Mouse (Mus musculus): Measurements from ENCODE around the gene Cdk19. TPM values are rescaled to one million over a fixed set of nuclear protein-coding genes. Genes with fewer than 3 reads are reported as not detected.
A peak's percentile ranks its signal among the peaks of the same experiment; 100 is the strongest.
"Not testable (repeated sequence)": the region's sequence is repeated elsewhere in the genome, so short reads cannot be mapped to it uniquely, and the experiment has no call there.

Gene Cdk19
- polyA plus RNA-seq (2015; fragmentation: Nextera tagmentation; extraction: Ambion mirVana), result 5.9 and 6.3 TPM in 2 replicates

DNA sequence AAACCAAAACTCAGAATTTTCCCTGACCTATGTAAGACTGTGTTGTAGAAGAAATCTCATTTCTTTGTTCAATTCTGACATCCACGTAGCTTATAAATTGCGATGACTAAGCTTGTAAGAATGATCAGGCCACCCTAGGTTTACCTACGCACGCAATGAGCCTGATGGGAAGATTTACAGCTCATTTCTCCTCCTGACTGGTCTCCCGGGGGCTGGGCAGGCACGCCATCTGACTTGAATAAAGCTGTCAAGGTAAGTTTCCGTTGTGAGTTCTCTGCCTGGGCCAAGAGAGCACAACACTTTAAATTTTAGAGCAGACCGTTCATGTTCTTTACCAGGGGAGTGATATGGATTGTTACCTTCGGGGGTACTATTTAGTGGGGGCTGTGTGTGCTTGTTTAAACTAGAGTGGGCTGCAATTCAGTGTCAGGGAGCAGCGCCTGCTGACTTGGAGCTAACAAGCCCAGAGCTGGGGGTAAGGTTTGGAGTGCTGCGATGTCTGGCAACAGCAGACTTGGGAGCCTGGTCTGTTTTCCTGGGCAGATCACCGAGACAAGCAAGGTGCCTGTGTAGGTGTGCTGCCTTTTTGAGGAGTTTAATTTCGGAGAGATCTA, at the start of gene Cdk19:
Cdk19 (plus strand) TSS at position 214 of the 614 bp plus-strand sequence.
- Histone ChIP-seq H3K9ac (no peak within 1 kb of the TSS), H3K36me3 (no peaks in the 10 kb centered on the region), H3K27ac (no peak within 1 kb of the TSS), H3K9me3 (no peaks in the 10 kb centered on the region), H3K27me3 (replicated peaks) (no peaks in the 10 kb centered on the region), H3K4me1 (replicated peaks) (0 out of 2 replicates have a peak, but pooled peaks cover 4% of the 10 kb centered on the region), H3K4me2 (replicated peaks) (0 out of 2 replicates have a peak within 1 kb of the TSS, but pooled peaks have one; percentile 11), H3K4me3 (replicated peaks) (no peak within 1 kb of the TSS)
- 0 out of 2 replicates have a peak, but pooled peaks have one; percentile 37 for ATAC-seq
- WGBS, result 27% methylated on average over 13 of the region's 13 CpGs

DNA sequence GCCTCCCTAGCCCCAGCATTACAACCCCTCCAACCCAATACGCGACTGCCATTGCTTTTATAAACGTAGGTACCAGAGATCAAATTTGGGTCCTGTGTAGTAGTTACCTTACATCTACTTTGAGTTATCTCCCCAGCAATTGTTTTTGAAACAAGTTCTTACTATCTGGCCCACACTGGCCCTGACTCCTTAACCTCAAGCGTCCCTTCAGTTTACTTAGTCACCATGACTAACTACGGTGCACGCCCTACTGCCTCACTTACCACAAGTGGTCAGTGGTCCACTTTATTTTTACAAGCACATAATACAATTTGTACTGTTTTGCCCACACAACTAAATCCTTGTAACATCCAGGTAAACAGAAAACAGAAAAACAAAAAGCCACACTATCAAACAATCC, 46.7 kb upstream of the Cdk19 start:
- no peak for ATAC-seq
- Histone ChIP-seq H3K27ac (no peak overlapping the region), H3K36me3 (peaks cover 18% of the 10 kb centered on the region), H3K4me3 (replicated peaks) (no peak overlapping the region), H3K27me3 (replicated peaks) (no peaks in the 10 kb centered on the region), H3K9ac (no peak overlapping the region), H3K4me1 (replicated peaks) (0 out of 2 replicates have a peak, but pooled peaks cover 6% of the 10 kb centered on the region), H3K4me2 (replicated peaks) (no peak overlapping the region), H3K9me3 (no peaks in the 10 kb centered on the region)
- 91% methylated on average over 6 of the region's 6 CpGs for WGBS

DNA sequence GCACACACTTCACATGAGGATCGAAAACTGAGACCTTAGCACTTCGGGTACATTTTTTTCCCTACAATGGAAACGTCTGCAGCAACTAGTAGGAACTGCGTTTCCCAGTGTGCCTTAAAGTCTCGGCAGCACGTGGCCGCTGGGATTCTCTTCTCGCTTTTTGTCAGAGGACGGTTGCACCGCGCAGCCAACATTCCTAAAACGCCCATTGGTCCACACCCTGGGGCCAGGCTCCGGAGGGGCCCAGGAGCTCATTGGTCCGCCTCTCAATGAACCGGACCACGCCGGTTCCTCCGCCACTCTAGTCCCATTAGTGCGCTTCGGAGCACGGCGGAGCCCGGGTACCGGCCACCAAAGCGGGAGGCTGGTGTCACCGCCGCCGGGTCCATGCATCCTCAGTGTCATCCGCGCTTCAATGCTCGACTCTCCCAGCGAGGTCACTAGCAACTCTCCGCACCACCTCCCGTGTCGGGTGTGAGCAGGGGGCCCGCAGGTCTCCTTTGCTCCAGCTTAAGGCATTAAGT, 38.7 kb upstream of the Cdk19 start:
- Histone ChIP-seq H3K36me3 (no peaks in the 10 kb centered on the region), H3K4me1 (replicated peaks) (peaks cover 16% of the 10 kb centered on the region), H3K4me3 (replicated peaks) (peak overlapping the region; percentile 98), H3K4me2 (replicated peaks) (peak overlapping the region; percentile 68), H3K9ac (peak overlapping the region; percentile 99), H3K27ac (peak overlapping the region; percentile 95), H3K27me3 (replicated peaks) (no peaks in the 10 kb centered on the region), H3K9me3 (no peaks in the 10 kb centered on the region)
- ATAC-seq, result peak; percentile 90
- WGBS, result under 1% methylated on average over 36 of the region's 36 CpGs

DNA sequence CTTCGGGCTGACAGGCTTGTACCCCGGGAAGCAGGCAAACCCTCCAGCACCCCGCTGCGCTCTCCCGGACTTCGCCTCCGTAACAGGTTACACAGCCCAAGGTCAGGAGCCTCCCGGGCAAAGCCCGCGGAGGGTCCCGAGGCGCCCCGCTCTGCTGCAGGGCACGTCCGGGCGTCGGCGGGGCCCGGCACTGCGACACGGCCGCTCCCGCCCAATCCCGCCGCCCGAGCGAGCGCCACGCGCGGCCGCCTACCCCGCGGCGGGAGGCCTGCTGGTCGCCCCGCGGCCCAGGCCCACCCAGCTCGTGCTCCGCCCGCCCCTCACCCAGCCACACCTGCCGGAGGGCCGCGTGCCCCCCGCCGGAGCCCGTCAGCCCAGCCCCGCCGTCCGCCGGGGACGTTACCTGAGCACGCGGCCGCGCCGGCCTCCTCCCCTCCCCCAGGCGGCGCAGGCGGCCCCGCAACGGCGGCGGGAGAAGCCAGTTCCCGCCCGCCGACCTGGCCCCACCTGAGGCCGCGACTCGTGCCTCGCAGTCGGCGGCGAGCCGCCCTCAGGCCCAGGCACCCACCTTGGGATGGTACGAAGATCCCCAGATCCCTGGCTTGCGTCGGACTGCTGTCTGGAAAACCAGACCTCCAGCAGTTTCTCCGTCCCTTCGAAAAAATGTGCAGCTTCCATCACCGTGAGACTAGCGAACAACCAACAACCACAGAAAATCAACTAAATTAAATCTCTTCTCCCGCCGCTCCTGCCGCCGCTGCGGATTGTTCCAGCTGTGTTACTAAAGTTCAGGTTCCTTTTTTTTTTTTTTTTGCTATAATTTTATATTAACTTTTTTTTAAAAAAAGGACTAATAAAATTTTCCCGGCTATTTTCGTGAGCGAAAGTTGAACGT, 37.9 kb upstream of the Cdk19 start:
- ATAC-seq, result peak; percentile 51
- WGBS, result under 1% methylated on average over 80 of the region's 91 CpGs
- Histone ChIP-seq H3K9ac (peak overlapping the region; percentile 99), H3K4me1 (replicated peaks) (peaks cover 16% of the 10 kb centered on the region), H3K27ac (peak overlapping the region; percentile 95), H3K4me3 (replicated peaks) (peak overlapping the region; percentile 98), H3K4me2 (replicated peaks) (peak overlapping the region; percentile 68)
- not testable (repeated sequence) for H3K36me3 ChIP-seq; H3K9me3 ChIP-seq; H3K27me3 ChIP-seq (replicated peaks)

DNA sequence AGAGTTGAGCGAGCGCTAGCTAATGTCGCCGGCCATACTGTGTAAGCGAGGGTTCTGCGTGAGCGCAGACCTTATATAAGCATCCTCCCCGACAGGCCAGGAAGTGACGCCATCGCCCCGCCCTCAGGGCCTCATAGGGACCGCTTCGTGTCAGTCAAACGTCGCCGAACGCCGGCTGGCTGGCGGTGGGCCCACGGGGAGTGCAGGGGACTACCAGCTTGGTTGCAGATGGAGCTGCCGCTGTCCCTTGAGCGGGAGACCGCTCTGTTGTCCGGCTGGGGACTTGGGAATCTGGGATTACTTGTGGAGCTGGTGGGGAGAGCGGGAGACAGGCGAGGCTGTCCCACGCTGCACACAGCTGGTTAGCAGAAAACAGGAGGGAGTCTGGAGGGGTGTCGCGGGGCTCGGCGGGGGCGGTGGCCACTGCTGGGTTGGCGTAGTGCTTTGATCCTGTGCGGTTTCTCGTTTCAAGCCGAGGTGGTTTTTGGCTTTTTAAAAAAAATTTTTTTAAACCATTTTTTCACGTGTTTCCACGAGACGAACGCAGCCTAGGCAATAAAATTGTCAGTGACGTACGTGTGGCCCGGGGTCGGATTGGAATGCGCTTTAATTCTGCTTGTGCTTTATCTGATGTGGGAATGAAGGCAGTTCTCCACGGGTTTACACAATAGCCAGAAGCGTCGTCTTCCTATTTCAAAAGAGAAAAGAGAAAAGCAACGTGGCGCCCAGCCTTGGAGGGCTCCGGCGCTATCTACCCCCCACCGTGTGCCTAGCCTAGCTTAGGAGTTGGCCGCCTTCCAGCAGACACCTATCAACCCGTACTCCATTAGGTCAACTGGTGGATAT, 37.0 kb upstream of the Cdk19 start, which contains the start of gene Amd1:
Amd1 (minus strand) TSS at position 47 of the 846 bp plus-strand sequence.
- Histone ChIP-seq H3K4me2 (replicated peaks) (peak within 1 kb of the TSS; percentile 68), H3K27ac (peak within 1 kb of the TSS; percentile 97), H3K36me3 (no peaks in the 10 kb centered on the region), H3K4me3 (replicated peaks) (peak within 1 kb of the TSS; percentile 98), H3K27me3 (replicated peaks) (no peaks in the 10 kb centered on the region), H3K9me3 (no peaks in the 10 kb centered on the region), H3K4me1 (replicated peaks) (peaks cover 10% of the 10 kb centered on the region), H3K9ac (peak within 1 kb of the TSS; percentile 99)
- ATAC-seq, result peak; percentile 96
- under 1% methylated on average over 55 of the region's 55 CpGs for WGBS

DNA sequence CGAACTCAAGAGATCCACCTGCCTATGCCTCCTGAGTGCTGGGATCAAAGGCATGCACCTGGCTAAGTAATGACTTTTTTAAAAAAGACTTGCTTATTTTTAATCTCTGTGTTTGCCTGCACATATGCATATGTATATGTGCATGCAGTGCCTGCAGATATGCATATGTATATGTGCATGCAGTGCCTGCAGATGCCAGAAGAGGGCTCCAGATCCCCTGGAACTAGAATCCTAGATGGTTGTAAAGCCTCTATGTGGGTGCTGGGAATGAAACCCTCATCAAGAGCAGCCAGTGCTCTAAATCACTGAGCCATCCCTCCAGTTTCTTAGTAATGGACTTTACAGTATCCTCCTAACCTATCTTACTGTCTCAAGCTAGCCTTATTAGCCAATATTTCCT, 33.4 kb upstream of the Cdk19 start:
- Histone ChIP-seq H3K9ac (no peak overlapping the region), H3K4me2 (replicated peaks) (no peak overlapping the region), H3K27ac (no peak overlapping the region)

DNA sequence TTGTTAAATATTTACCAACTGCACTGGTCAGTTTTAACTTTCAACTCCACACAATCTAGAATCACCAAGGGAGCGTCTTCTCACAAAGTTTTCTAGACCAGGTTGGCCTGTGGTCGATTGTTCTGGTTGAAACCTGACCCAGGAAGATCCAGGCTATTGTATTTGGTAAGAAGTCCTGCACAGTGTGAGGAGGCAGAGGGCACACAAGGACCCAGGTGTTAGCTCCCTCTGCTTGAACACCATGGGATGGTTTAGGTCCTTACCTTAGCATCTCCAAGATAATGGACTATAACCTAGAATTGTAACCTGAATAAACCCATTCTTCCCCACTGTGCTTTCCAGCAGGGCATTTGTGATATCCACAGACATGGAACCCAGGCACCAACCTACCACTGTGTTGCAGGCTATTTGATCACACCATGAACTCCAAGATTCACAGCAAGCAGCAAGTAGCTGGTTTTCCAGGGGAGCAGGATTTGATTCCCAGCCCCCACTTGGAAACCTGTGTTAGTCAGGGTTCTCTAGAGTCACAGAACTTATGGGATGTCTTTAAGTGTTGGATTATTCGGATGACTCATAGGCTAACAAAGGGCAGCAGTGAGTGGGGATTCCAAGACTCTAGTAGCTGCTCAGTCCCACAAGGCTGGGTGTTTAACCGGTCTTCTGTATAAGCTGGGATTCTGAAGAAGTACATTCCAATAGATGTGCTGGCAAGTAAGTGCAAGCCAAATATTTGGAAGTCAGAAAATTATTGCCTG, 31.4 kb upstream of the Cdk19 start:
- no peak overlapping the region for H3K4me3 ChIP-seq (replicated peaks)
- H3K9ac ChIP-seq, result no peak overlapping the region
- H3K4me2 ChIP-seq (replicated peaks), result no peak overlapping the region
- no peak overlapping the region for H3K27ac ChIP-seq
- H3K36me3 ChIP-seq, result no peaks in the 10 kb centered on the region
- no peaks in the 10 kb centered on the region for H3K9me3 ChIP-seq
- no peaks in the 10 kb centered on the region for H3K27me3 ChIP-seq (replicated peaks)
- WGBS, result 51% methylated on average over 4 of the region's 4 CpGs
- H3K4me1 ChIP-seq (replicated peaks), result no peaks in the 10 kb centered on the region
- ATAC-seq, result no peak

More for the DNA sequence above, 33.4 kb upstream of the Cdk19 start:
- Histone ChIP-seq H3K9me3 (no peaks in the 10 kb centered on the region), H3K4me3 (replicated peaks) (no peak overlapping the region), H3K27me3 (replicated peaks) (no peaks in the 10 kb centered on the region), H3K4me1 (replicated peaks) (no peaks in the 10 kb centered on the region), H3K36me3 (no peaks in the 10 kb centered on the region)
- no peak for ATAC-seq
- WGBS, result 94% methylated on average over 1 of the region's 1 CpGs

DNA sequence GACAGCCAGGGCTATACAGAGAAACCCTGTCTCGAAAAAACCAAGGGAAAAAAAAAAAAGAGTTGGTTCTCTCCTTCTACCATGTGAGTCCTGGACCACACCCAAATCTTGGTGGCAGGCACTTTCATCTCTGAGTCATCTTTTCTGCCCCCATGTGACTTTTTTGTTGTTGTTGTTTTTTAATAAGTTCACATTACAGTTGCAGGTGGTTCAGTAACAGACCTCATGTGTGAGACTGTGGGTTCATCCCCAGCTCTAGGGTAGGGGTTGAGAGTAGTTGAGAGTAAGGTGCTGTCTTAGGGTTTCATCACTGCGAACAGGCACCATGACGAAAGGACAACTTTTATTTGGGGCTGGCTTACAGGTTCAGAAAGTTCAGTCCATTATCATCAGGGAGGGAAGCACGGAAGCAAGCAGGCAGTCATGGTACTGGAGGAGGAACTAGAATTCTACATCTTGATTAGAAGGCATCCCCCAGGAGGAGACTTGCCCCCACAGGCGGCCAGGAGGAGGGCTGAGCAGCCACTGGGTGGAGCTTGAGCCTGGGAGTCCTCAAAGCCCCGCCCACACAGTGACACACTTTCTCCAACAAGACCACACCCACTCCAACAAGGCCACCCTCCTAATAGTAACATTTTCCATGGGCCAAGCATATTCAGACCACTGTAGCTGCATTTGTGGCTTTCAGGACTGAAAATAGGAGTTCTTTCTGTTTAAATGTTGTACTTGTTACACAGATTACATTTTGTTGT, 29.3 kb upstream of the Cdk19 start:
- H3K27ac ChIP-seq, result no peak overlapping the region
- H3K9ac ChIP-seq, result no peak overlapping the region
- H3K36me3 ChIP-seq, result no peaks in the 10 kb centered on the region
- no peak overlapping the region for H3K4me3 ChIP-seq (replicated peaks)
- no peaks in the 10 kb centered on the region for H3K9me3 ChIP-seq
- ATAC-seq, result peak; percentile 49; the same call in 1 of the 2 replicates
- WGBS, result 67% methylated on average over 6 of the region's 6 CpGs
- no peak overlapping the region for H3K4me2 ChIP-seq (replicated peaks)
- H3K4me1 ChIP-seq (replicated peaks), result no peaks in the 10 kb centered on the region
- H3K27me3 ChIP-seq (replicated peaks), result no peaks in the 10 kb centered on the region

DNA sequence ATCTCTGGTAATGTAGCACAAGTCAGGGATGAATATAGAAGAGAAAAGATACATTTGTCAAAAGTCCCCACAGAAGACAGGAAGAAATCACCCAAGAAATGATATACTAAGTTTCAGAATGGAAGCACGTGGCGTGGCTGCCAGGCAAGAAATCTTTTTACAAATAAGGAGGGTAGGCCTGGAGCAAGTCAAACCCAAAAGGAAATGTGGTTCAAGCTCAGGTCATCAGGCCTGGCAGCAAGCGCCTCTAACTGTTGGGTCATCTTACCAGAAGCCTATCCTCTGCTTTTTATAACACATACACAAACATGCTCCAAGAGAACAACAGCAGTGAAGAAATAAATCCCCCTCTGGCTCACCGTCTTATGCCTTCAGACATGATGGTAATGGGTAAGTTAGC, 26.6 kb upstream of the Cdk19 start:
- H3K27me3 ChIP-seq (replicated peaks), result no peaks in the 10 kb centered on the region
- 62% methylated on average over 4 of the region's 4 CpGs for WGBS
- no peak overlapping the region for H3K4me2 ChIP-seq (replicated peaks)
- no peak overlapping the region for H3K9ac ChIP-seq
- ATAC-seq, result no peak
- H3K9me3 ChIP-seq, result no peaks in the 10 kb centered on the region
- no peaks in the 10 kb centered on the region for H3K4me1 ChIP-seq (replicated peaks)
- no peaks in the 10 kb centered on the region for H3K36me3 ChIP-seq
- H3K4me3 ChIP-seq (replicated peaks), result no peak overlapping the region
- H3K27ac ChIP-seq, result no peak overlapping the region

DNA sequence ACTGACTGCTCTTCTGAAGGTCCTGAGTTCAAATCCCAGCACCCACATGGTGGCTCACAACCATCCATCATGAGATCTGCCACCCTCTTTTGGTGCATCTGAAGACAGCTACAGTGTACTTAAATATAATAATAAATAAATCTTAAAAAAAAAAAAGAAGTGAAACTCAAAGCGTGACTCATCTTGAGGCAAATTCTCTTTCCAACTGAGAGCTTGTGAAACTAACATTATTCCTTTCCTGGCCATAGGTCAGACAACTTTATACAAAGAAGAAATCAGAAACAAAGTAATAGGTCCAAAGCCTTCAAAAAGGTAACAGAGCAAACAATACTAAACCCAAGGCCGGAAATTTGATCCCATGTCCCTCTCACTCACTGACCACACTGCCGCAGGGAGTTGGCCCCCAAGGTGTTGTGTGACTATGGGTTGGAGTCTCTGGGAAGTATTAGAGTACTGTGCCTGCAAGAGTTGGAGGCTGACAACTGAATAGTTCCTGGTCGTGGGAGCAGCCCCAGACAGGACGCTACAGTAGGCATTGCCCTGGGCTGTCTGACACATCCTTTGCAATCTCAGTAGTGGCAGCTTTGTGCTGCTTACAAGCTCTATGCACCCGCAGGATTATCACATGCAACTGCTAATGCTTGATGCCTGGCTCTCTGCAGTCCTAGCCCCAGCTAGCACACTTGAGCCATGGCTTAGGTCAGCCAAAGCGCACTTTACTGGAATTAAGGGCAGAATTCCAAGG, 22.4 kb upstream of the Cdk19 start:
- H3K27ac ChIP-seq, result no peak overlapping the region
- no peaks in the 10 kb centered on the region for H3K36me3 ChIP-seq
- H3K9ac ChIP-seq, result no peak overlapping the region
- no peak overlapping the region for H3K4me2 ChIP-seq (replicated peaks)
- no peaks in the 10 kb centered on the region for H3K4me1 ChIP-seq (replicated peaks)
- no peaks in the 10 kb centered on the region for H3K27me3 ChIP-seq (replicated peaks)
- H3K9me3 ChIP-seq, result no peaks in the 10 kb centered on the region
- WGBS, result 51% methylated on average over 7 of the region's 7 CpGs
- no peak overlapping the region for H3K4me3 ChIP-seq (replicated peaks)
- ATAC-seq, result no peak
